Mouse (Mus musculus) bone marrow macrophage, adult 2 months (primary cell): ENCODE measurements around the gene Dnaic2. TPM values are rescaled to one million over a fixed set of nuclear protein-coding genes. Genes with fewer than 3 reads are reported as not detected.

Experiments
- H3K27ac ChIP-seq: 2 replicates; pipeline ENCODE4 v1.5.1; 2012; ENCODE audit warnings: low read depth, low read length; ENCODE audit not compliant: insufficient read depth
- H3K4me1 ChIP-seq: 2 replicates; pipeline ENCODE4 v1.6.1; 2012; ENCODE audit warnings: low read length; ENCODE audit not compliant: control insufficient read depth, insufficient read depth
- H3K4me3 ChIP-seq: 2 replicates; pipeline ENCODE4 v1.5.1; 2012; ENCODE audit warnings: mild to moderate bottlenecking, low read length, moderate library complexity; ENCODE audit not compliant: insufficient read depth
- CTCF ChIP-seq: IDR thresholded peaks from 2 replicates; pipeline ENCODE4 v1.5.1; 2012; ENCODE audit warnings: low read depth, mild to moderate bottlenecking, low read length, moderate library complexity
- POLR2A ChIP-seq: IDR thresholded peaks from 2 replicates; pipeline ENCODE4 v1.6.1; 2012; ENCODE audit warnings: mild to moderate bottlenecking, low read depth, low read length, borderline replicate concordance
- polyA plus RNA-seq: library from polyadenylated mRNA; stranded (reverse); fragments of >200 nt; gene quantifications from 2 replicates; pipeline ENCODE4 v1.2.4, GENCODE M21; 2012; ENCODE audit not compliant: missing spikeins, insufficient read depth, insufficient read length

The Dnaic2 gene
- polyA plus RNA-seq, 1 experiment = not detected

DNA sequence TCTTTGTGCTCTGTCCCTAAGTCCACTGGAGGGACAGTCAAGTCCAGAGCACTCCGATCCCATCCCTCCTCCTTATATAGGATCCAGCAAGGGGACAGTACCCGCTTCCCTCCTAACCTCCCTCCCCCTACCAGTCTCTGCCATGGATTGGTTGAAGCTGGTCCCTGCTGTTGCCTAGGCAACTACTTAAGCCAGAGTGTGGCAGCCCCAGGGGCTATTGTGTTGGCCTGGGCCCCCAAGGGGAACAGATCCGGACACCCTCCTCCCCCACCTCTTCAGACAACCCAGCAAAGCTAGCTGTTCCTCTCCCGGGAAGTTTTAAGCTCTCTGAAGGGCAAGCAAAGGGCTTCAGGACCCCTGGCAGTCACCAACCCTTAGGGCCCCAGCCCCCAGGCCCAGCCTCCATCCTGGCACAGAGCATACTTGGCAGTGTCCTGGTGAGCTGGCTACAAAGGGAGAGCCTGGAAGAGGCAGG is 68.7 kb downstream of the Dnaic2 start, which contains the start of gene Btbd17:
Gene Btbd17 (minus strand): TSS at position 98 of the 475 bp plus-strand sequence.
- peaks cover 13% of the 10 kb centered on the region for H3K4me1 ChIP-seq
- peak within 1 kb of the TSS; percentile 48 for H3K4me3 ChIP-seq
- TF ChIP-seq CTCF (no peak), POLR2A (no peak)
- no peak within 1 kb of the TSS for H3K27ac ChIP-seq

DNA sequence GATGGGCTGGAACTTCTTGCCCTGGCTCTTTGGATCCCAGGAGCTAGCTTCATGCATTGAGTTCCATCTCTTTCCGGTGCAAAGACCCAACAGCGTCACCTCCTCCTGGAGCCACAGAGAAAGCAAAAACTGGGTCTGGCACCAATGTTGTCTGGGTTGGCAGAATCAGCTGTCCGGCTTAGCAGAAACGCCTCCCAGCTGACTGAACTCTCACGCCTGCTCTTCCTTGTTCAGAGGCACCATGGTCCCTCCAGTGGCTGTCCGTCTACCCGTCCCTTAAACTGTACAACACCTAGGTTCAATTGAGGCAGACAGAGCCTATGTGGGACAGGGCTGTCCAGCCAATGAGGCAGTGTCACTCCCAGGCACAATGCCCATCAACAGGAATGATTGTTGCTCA is 70.0 kb downstream of the Dnaic2 start:
- Histone ChIP-seq H3K27ac (no peak overlapping the region), H3K4me1 (peaks cover 12% of the 10 kb centered on the region), H3K4me3 (no peak overlapping the region)
- TF ChIP-seq POLR2A = no peak
- TF ChIP-seq CTCF = no peak

DNA sequence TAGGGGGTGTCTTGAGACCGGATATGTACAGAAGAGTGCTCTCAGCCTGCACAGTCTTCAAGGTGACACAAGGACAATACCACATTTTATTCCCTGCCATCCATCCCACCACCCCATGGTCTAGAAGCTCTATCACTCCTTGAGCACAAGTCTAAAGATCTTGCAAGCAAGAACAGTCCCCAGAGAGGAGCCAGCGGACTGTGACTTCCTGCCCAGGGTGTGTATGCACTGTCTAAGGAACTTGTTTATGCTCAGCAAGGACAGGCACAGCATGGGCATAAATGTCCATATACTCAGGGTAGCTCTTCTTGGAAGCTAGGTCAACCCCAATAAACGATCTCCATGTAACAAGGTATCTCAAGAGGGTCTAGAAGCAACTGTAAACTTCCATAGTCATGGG is 70.8 kb downstream of the Dnaic2 start:
- no peak for TF ChIP-seq POLR2A
- no peak for TF ChIP-seq CTCF
- H3K4me1 ChIP-seq = peaks cover 6% of the 10 kb centered on the region
- no peak overlapping the region for H3K4me3 ChIP-seq
- no peak overlapping the region for H3K27ac ChIP-seq

DNA sequence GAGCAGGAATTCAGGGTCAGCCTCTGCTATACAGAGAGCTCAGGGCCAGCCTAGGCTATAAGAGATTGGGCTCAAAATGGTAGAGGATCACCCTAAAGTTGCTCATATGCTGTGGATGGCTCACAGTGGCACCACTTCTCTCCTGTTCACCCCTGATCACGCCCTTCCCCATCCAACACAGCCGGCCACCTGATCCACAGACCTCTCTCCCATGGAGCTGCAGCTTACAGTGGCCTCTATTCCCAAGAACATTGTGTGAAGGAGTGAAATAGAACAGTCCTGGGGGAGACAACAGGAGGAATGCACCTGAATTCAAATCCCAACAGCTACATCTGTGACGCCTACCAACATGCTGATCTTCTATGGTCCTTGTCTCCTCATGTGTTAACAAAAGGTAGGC is 71.4 kb downstream of the Dnaic2 start, which contains the start of gene Gpr142:
Gene Gpr142 (plus strand): TSS at position 301 of the 400 bp plus-strand sequence.
- TF ChIP-seq POLR2A (no peak), CTCF (no peak)
- peaks cover under 1% of the 10 kb centered on the region for H3K4me1 ChIP-seq
- H3K4me3 ChIP-seq = no peak within 1 kb of the TSS
- H3K27ac ChIP-seq = no peak within 1 kb of the TSS

DNA sequence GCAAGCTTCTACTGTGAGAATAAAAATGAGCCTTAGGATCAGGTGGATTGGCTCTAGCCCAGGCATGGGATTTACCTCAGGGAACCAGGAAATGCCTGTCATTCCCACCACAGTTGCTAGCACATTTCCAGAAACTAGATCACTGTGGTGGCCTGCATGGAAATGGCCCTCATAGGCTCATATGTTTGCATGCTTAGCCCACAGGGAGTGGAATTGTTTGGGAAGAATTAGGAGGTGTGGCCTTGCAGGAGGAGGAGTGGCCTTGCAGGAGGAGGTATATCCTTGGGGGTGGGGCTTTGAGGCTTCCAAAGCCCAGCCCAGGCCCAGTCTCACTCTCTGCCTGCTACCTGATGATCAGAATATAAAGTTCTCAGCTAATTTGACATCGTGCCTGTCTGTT is 74.7 kb downstream of the Dnaic2 start:
- no peak for TF ChIP-seq POLR2A
- TF ChIP-seq CTCF = no peak
- no peaks in the 10 kb centered on the region for H3K4me1 ChIP-seq
- no peak overlapping the region for H3K4me3 ChIP-seq
- H3K27ac ChIP-seq = no peak overlapping the region

DNA sequence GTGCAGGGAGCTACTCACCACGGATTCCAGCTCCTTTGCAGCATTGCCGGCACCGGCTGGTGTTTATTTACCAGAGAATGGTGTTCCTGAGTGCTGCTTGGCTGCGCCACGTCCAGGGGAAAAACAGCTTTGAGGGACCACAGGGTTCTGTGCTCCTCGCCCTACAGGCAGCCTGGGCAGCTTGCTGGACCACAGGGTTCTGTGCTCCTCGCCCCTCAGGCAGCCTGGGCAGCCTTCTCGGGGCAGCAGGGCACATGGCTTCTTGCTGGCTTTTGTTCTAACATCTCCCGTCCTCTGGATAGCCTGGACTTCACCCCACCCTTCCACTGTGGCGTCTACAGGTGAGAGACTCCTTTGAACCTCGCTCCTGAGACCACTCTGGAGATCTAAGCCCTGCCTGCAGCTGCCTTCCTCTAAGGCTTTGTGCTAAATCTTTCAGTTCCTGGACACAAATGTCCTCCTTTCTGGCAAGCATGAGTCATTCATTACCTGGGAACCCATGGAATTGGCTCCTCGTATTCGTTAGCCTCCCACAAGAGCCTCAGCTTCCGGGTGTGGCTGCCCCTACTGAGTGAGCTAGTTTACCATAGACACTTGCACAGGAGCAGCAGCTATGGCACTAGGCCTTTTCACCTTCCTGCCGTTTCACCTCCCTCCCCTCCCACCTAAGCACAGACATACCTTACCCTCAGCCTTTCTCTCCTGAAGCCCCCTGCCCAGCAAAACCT is 75.5 kb downstream of the Dnaic2 start:
- Histone ChIP-seq H3K4me3 (no peak overlapping the region), H3K27ac (no peak overlapping the region), H3K4me1 (peaks cover 2% of the 10 kb centered on the region; the same call in 1 of the 2 replicates)
- TF ChIP-seq CTCF = no peak
- no peak for TF ChIP-seq POLR2A

DNA sequence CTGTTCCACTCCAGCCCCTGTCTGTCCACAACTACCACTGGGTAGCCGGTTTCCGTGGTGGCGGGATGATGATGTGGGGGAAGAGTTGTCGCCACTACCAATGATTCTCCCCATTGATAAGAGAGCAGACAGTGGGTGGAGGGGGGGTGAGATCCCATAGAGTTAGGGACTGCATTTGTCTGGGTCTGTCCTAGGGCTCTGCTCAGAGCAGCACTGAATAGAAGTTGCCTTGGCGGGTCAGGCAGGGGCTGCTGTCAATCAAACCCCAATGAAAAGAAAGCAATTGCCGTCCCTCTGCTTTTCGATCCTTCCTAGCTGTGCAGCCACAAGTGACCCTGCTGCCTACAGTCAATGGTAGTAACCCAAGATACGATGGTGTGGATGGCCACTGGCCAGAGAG is 76.8 kb downstream of the Dnaic2 start:
- Histone ChIP-seq H3K4me1 (peaks cover 2% of the 10 kb centered on the region; the same call in 1 of the 2 replicates), H3K4me3 (no peak overlapping the region), H3K27ac (no peak overlapping the region)
- TF ChIP-seq POLR2A = no peak
- TF ChIP-seq CTCF = no peak

DNA sequence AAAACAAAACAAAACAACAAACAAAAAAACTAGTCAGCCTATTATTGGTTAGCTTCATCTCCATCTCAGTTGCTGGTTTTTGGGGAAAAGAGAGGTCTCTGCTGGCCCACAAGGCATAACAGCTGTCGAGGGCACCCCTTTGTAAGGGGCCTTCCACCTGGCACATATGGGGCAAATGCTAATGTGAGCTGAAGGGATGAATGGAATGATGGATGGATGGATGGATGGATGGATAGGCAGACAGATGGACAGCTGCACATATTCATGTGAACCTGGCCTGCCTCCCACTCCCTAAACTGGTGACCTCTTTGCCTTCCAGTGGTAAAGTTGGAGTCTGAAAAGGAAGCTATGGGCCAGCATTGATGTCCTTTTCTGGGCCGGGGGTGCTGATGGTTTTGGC is 79.8 kb downstream of the Dnaic2 start:
- Histone ChIP-seq H3K27ac (no peak overlapping the region), H3K4me1 (peaks cover 2% of the 10 kb centered on the region; the same call in 1 of the 2 replicates), H3K4me3 (no peak overlapping the region)
- TF ChIP-seq POLR2A = no peak

Other genes starting within 250 kb of the Dnaic2 start
- 1,601 and 1,765 TPM in 2 replicates for gene Rpl38, start 58.9 kb upstream of the Dnaic2 start, polyA plus RNA-seq
- gene Ttyh2, start 52.0 kb upstream of the Dnaic2 start, polyA plus RNA-seq = 29.6 and 37.5 TPM in 2 replicates
- 2.5 and 3.0 TPM in 2 replicates for gene Kif19a, start 38.0 kb downstream of the Dnaic2 start, polyA plus RNA-seq
- not detected in 2 replicates for gene Btbd17, start 68.5 kb downstream of the Dnaic2 start, polyA plus RNA-seq
- gene Gpr142, start 71.5 kb downstream of the Dnaic2 start, polyA plus RNA-seq = not detected in 2 replicates
- gene Gprc5c, start 123.7 kb downstream of the Dnaic2 start, polyA plus RNA-seq = 35.4 and 38.0 TPM in 2 replicates
- 202 and 239 TPM in 2 replicates for gene Cd300a, start 162.6 kb downstream of the Dnaic2 start, polyA plus RNA-seq
- 194 and 220 TPM in 2 replicates for gene Cd300lb, start 207.0 kb downstream of the Dnaic2 start, polyA plus RNA-seq
- gene Cd300c, start 241.7 kb downstream of the Dnaic2 start, polyA plus RNA-seq = 1.5 and 1.7 TPM in 2 replicates